ENCODE assay signal across 8 mouse cellular contexts in the genomic region with DNA sequence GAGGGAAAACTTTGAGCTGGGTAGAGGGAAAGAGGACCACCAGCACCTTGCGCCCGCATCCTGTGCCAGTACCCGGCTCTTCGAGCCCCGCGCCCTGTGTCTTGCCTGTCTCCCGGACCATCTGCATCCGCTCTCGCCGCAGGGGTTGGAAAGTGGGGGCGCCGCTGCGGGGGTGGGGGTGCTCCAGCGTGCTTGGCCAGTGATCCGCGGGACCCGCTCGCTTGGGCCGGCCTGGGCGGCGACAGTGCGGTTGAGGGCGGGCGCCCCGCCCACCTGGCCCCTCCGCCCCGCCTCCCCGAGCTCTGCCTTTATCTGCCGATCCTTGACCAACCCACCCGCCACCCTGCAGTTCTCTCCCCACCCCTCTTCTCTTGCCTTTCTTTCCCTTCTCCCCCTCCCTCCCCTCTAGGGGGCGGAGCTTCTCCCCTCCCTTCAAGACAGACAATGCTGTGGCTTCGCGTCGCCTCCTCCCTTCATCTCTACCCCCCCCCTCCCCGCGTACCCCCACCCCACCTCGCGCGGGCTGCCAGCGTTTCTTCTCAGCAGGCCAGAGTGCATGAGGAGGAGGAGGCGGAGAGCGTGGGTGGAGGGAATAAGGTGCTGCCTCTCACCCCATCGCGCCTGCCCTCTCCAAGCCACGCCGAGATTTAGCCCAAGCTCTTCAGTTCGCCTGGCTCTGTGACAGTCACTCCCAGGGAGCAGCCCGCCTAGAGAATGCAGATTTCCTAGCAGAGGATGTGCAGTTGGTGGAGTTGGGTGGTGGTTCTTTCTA. TPM values are rescaled to one million over a fixed set of nuclear protein-coding genes. Genes with fewer than 3 reads are reported as not detected.
A peak's percentile ranks its signal among the peaks of the same experiment; 100 is the strongest.
DNase-seq lines count a peak whose midpoint lies in the region; ATAC-seq and TF ChIP-seq lines count a peak whose summit lies in the region.

A gene (minus strand): TSS at position 613 of the 772 bp plus-strand sequence.

- peak; percentile 70 for DNase-seq in adipocyte (ENCODE audit: low spot score)
- DNase-seq in gastrocnemius, postnatal 14 days, result peak; percentile 91
- DNase-seq in left cerebral cortex, postnatal 14 days (ENCODE audit: low spot score in 2 of 2), result peak; percentile 82 to 83
- peak; percentile 78 to 80 for DNase-seq in right cerebral cortex, postnatal 36 days (ENCODE audit: low spot score in 2 of 2)
- peak; percentile 83 to 88 for DNase-seq in urinary bladder, postnatal 4 days (ENCODE audit: low spot score in 2 of 2)

- no peak for TF ChIP-seq CTCF in cortical plate, adult 2 months (IDR thresholded peaks at IDR 0.05; ENCODE audit: extremely low read depth, insufficient read depth, low read length)

- TF ChIP-seq POLR2A in cortical plate, adult 2 months (IDR thresholded peaks at IDR 0.05; ENCODE audit: extremely low read depth, insufficient read depth, low read length), result peak; percentile 42; the same call in 1 of the 2 replicates

- H3K27ac ChIP-seq in cortical plate, adult 2 months (ENCODE audit: insufficient read depth, low read length), result peak within 1 kb of the TSS; percentile 73

- H3K4me3 ChIP-seq in cortical plate, adult 2 months (ENCODE audit: insufficient read depth, low read length), result peak within 1 kb of the TSS; percentile 33

- ATAC-seq in inflammation-experienced regulatory T-cells, adult 6 months, result peak; percentile 78
- ATAC-seq in megakaryocyte-erythroid progenitor cell, adult 5-6 weeks (replicated peaks; ENCODE audit: low FRiP score, low TSS enrichment, poor library complexity, severe bottlenecking), result peak; percentile 60

- no peaks in the 10 kb centered on the region for H3K4me1 ChIP-seq in cortical plate, adult 2 months (ENCODE audit: control insufficient read depth, insufficient read depth, low read length)

- intact Hi-C loops in gastrocnemius, postnatal 14 days (cut with DNase I; ENCODE audit: low total_unique reads), result no loop called here
- intact Hi-C loops in left cerebral cortex, postnatal 14 days (cut with DNase I), result loop anchor here (5.0 kb wide), 1 partner anchor 43 kb away; no protein-coding TSS in a partner anchor

RNA-seq across cellular contexts. Expression of the gene that starts here (rescaled TPM):
- polyA plus RNA-seq in cortical plate, adult 2 months (2012; rRNA removed), result 32.6 and 35.9 TPM in 2 replicates
- total RNA-seq in gastrocnemius, postnatal 14 days (2021), result 10 to 100 TPM in 1 of 2 experiments, 1 to 10 TPM in 1; 8.5 to 13.1 TPM
- 10 to 100 TPM; 78.8 to 88.1 (median 87.3) TPM for polyA plus RNA-seq in inflammation-experienced regulatory T-cells, adult 6 months (2017; shearing (Covaris generic))
- 10 to 100 TPM; 32.6 to 34.5 TPM for total RNA-seq in left cerebral cortex, postnatal 14 days (2021)
- total RNA-seq in megakaryocyte-erythroid progenitor cell, adult 5-6 weeks (2014; fragmentation: Nextera tagmentation), result 4.3 and 10.8 TPM in 2 replicates
- total RNA-seq in megakaryocyte-erythroid progenitor cell, adult 5-6 weeks (2017), result 2.3 and 4.8 TPM in 2 replicates

Comparison
In these comparisons a context has a peak if more than half of its experiments do, and no peak if none do; other contexts are left out.
1. Peak in every context shown above with its lines: DNase-seq, ATAC-seq, H3K4me3 ChIP-seq and H3K27ac ChIP-seq.